Mouse (Mus musculus): ENCODE results near the gene Tk2. TPM values are rescaled to one million over a fixed set of nuclear protein-coding genes. Genes with fewer than 3 reads are reported as not detected.
A peak's percentile ranks its signal among the peaks of the same experiment; 100 is the strongest.

Tk2 gene
- polyA plus RNA-seq, 1 experiment from 2014 or later = 5.5 TPM

DNA sequence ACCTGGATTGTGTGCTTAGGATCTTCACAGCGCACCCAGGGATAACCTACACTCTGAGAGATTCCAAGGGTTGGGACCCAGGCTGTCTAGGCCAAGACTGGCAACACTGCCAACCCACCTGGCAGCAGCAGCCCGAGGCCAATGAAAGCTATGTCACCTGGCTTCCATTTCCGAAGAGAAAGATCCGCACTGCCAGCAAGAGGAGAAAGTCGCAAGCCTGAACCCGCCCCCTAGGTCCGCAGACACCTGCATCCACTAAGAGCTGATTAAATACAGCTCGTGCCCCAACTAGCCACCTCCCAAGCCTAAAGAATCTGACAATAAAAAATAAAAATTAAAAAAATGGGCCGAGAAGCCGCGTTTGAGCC is 466 bp downstream of the Tk2 start:
- Histone ChIP-seq H3K4me3 (replicated peaks) (peak overlapping the region; percentile 89), H3K27ac (peak overlapping the region; percentile 63), H3K9me3 (replicated peaks) (no peaks in the 10 kb centered on the region), H3K4me2 (peak overlapping the region; percentile 90), H3K4me1 (replicated peaks) (peaks cover 46% of the 10 kb centered on the region), H3K9ac (peak overlapping the region; percentile 88), H3K27me3 (no peaks in the 10 kb centered on the region), H3K36me3 (no peaks in the 10 kb centered on the region)
- DNase-seq (no peak), ATAC-seq (ENCODE audit: low read depth) (peak; percentile 29; the same call in 1 of the 2 replicates)
- 2% methylated on average over 11 of the region's 11 CpGs for WGBS (ENCODE audit: insufficient replicate concordance)

DNA sequence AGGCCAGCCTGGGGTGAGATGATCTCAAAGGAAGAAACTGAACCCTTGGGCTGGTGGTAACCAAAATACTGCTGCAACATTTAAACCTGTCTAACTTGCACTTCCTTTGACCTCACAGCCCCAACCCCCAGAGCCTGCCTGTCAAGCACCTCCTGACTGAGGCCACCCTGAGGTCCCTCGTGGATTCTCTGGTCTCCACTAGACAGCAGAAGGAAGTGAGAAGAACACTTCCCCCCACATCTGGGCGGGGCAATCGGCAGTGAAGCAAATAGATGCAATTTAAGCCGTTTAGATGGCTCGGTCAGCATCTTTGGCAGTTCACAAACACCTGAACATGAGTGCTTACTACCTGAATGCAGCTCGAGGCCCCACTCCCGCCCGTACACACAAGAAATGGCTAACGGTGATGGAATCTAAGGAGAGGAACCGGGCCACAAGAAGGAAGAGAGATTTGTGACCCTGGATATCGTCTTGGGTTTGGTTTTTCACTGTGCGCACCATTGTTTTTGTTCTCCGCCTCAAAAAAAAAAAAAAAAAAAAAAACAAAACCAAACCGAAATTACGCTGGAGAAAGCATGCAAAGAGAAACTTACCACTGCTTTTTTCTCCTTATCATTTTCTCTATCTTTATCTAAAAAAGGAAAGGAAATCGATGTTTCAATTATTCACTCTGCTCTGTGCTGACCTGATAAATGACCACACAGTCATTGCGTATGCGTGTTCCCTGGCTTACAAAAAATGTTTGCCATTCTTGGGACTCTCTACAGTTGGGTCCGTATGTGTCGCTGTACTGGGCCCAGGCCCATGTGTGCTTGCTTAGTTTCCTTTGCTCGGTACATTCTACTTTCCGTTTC is 1.1 kb downstream of the Tk2 start:
- WGBS (ENCODE audit: insufficient replicate concordance) = 33% methylated on average over 22 of the region's 22 CpGs
- Histone ChIP-seq H3K27ac (peak overlapping the region; percentile 63), H3K4me3 (replicated peaks) (peak overlapping the region; percentile 89), H3K36me3 (no peaks in the 10 kb centered on the region), H3K9ac (peak overlapping the region; percentile 88), H3K9me3 (replicated peaks) (no peaks in the 10 kb centered on the region), H3K27me3 (no peaks in the 10 kb centered on the region), H3K4me1 (replicated peaks) (peaks cover 47% of the 10 kb centered on the region), H3K4me2 (peak overlapping the region; percentile 90)
- ATAC-seq (ENCODE audit: low read depth) = no peak
- DNase-seq = no peak

DNA sequence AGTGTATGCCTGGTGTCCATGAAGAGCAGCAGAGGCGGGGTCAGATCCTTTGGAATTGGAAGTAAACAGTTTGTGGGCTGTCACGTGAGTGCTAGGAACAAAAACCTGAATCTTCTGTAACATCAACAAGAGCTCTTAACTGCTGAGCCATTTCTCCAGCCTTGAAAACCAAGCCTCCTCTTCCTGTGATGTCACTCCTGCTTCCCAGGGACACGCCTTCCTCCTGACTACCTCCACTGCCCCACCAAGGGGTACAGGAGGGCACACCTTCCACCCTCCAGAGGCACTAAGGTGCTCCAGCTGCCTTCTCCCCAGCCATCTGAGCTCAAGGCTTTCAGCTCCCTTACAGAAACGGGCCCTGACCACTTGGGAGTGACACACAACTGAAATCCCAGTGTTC is 1.7 kb downstream of the Tk2 start:
- H3K4me3 ChIP-seq (replicated peaks) = no peak overlapping the region
- H3K9me3 ChIP-seq (replicated peaks) = no peaks in the 10 kb centered on the region
- H3K4me1 ChIP-seq (replicated peaks) = peaks cover 48% of the 10 kb centered on the region
- H3K4me2 ChIP-seq = 0 out of 2 replicates have a peak overlapping the region, but pooled peaks have one; percentile 90
- WGBS (ENCODE audit: insufficient replicate concordance) = 73% methylated on average over 4 of the region's 4 CpGs
- no peak for DNase-seq
- H3K36me3 ChIP-seq = no peaks in the 10 kb centered on the region
- H3K27ac ChIP-seq = peak overlapping the region; percentile 53; the same call in 1 of the 2 replicates
- no peak overlapping the region; the same call in 1 of the 2 replicates for H3K9ac ChIP-seq
- no peaks in the 10 kb centered on the region for H3K27me3 ChIP-seq
- ATAC-seq (ENCODE audit: low read depth) = no peak

DNA sequence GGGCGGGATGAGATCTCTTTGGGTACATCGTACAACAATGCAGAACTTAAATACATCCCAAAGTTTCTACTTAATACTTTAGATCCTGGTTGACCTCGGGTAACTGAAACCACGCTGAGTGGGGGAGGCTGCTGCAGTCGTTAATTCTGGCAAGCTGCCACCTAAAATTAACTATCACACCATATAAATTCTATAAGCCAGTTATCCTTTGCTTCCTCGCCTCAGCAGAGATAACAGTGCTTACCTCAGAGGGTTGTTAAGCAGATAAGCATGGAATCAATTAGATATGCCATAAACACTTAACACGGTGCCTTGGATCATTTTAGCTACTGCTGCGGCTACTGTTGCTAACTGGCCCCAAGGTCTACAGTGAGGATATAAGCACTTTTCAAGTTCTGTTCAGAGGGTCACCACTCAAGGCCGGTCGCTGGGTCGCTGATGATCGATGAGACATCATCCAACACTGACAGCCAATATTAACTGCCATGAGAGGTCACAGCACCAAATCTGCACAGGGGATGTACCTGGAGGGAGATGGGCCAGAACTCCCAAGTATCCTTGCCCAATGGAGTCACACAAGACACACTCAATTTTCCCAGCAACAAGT is 6.2 kb downstream of the Tk2 start:
- Histone ChIP-seq H3K9ac (no peak overlapping the region), H3K9me3 (replicated peaks) (no peaks in the 10 kb centered on the region), H3K4me2 (no peak overlapping the region), H3K4me1 (replicated peaks) (peaks cover 31% of the 10 kb centered on the region), H3K4me3 (replicated peaks) (no peak overlapping the region), H3K36me3 (peaks cover 23% of the 10 kb centered on the region; the same call in 1 of the 2 replicates), H3K27me3 (no peaks in the 10 kb centered on the region), H3K27ac (no peak overlapping the region)
- ATAC-seq (ENCODE audit: low read depth) (no peak), DNase-seq (no peak)
- WGBS (ENCODE audit: insufficient replicate concordance) = 70% methylated on average over 12 of the region's 12 CpGs

DNA sequence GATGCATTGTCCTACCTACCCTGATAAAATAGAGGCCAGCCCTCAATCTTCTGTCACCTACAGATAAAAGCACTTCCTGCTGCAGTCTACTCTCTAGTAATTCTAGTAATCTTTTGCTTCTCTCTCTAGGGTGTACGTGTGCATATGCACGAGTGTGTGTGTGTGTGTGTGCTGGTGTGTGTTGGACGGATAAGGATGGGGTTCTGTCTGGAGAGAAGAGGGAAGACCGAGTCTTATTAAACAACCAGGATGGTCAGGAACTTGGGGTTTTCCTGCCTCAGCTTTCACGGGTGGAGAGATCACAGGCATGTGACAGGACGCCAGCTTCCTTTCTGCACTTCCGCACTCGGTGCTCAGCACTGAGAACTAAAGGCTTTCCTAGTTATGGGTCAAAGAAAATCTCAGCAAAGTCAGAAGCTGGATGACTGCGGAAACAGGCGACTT is 8.9 kb downstream of the Tk2 start:
- H3K4me1 ChIP-seq (replicated peaks) = peaks cover 24% of the 10 kb centered on the region
- no peak overlapping the region for H3K9ac ChIP-seq
- peak; percentile 78 for ATAC-seq (ENCODE audit: low read depth)
- no peaks in the 10 kb centered on the region for H3K9me3 ChIP-seq (replicated peaks)
- peak; percentile 29 for DNase-seq
- no peaks in the 10 kb centered on the region for H3K27me3 ChIP-seq
- H3K27ac ChIP-seq = peak overlapping the region; percentile 10; the same call in 1 of the 2 replicates
- H3K4me2 ChIP-seq = peak overlapping the region; percentile 13; the same call in 1 of the 2 replicates
- peaks cover 36% of the 10 kb centered on the region for H3K36me3 ChIP-seq
- H3K4me3 ChIP-seq (replicated peaks) = no peak overlapping the region
- 24% methylated on average over 10 of the region's 10 CpGs for WGBS (ENCODE audit: insufficient replicate concordance)

DNA sequence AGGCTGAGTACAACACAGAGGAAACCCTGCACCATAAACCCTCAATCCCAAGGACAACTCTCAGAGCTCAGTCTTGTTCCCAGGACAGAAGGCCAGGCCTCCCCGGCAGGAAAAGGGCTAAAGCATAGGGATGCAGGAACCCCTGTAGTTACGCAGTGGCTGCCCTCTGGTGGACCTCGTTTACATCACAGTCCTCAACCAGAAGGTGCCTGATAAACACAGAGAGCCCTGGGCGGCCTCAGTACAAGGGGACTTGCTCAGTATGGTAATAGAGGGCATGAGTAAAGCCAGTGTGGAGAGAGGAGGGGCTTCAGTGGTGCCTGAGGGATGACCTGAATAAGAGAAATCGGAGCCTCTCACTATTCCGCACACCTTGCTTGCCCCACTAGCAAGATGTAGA is 13.8 kb downstream of the Tk2 start:
- H3K4me3 ChIP-seq (replicated peaks) = no peak overlapping the region
- no peak for DNase-seq
- 53% methylated on average over 6 of the region's 6 CpGs for WGBS (ENCODE audit: insufficient replicate concordance)
- no peak overlapping the region for H3K27ac ChIP-seq
- no peaks in the 10 kb centered on the region for H3K27me3 ChIP-seq
- no peak for ATAC-seq (ENCODE audit: low read depth)
- H3K9ac ChIP-seq = no peak overlapping the region
- peaks cover 64% of the 10 kb centered on the region for H3K36me3 ChIP-seq
- H3K4me2 ChIP-seq = no peak overlapping the region
- H3K4me1 ChIP-seq (replicated peaks) = peaks cover 20% of the 10 kb centered on the region
- 0 out of 2 replicates have a peak, but pooled peaks cover 3% of the 10 kb centered on the region for H3K9me3 ChIP-seq (replicated peaks)

DNA sequence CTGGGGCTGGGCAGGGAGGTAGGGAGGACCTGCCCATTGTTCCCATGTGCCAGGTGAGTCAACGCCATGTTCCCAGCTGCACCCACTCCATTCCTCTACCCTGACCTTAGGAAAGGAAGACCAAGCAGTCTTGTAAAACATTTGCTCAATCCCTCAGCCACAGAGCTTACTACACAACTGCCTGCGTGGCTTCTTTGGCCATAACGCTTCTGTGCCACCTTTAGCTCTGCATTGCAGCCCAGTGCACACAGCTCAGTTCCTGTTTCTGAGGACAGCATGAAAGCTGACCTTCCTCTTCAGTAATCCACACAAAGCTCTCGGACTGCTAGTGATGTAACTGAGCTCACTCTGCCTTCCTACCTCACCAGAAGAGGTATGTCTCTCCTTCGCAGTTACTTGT is 15.4 kb downstream of the Tk2 start:
- H3K27ac ChIP-seq = no peak overlapping the region
- H3K9me3 ChIP-seq (replicated peaks) = 0 out of 2 replicates have a peak, but pooled peaks cover 3% of the 10 kb centered on the region
- peaks cover 11% of the 10 kb centered on the region for H3K4me1 ChIP-seq (replicated peaks)
- DNase-seq (no peak), ATAC-seq (ENCODE audit: low read depth) (no peak)
- no peak overlapping the region for H3K4me2 ChIP-seq
- H3K27me3 ChIP-seq = no peaks in the 10 kb centered on the region
- peaks cover 67% of the 10 kb centered on the region for H3K36me3 ChIP-seq
- 69% methylated on average over 5 of the region's 5 CpGs for WGBS (ENCODE audit: insufficient replicate concordance)
- H3K4me3 ChIP-seq (replicated peaks) = no peak overlapping the region
- no peak overlapping the region for H3K9ac ChIP-seq

DNA sequence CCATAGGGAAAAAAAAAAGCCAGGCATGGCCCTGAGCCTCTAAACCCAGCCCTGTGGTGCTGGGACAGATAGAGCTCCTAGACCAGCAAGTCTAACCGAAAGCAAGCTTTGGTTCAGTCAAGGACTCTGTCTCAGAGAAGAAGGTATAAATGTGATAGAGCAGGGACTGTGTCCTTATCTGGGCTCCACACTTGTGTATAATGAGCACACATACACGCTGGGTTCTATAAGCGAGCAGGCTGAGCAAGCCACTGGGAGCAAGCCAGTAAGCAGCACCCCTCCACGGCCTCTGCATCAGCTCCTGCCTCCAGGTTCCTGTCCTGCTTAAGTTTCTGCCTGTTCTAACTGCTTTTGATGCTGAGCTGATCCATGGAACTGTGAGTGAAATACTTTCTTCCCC is 16.3 kb downstream of the Tk2 start:
- Histone ChIP-seq H3K9me3 (replicated peaks) (0 out of 2 replicates have a peak, but pooled peaks cover 3% of the 10 kb centered on the region), H3K4me3 (replicated peaks) (no peak overlapping the region), H3K27me3 (no peaks in the 10 kb centered on the region), H3K36me3 (peaks cover 68% of the 10 kb centered on the region), H3K4me1 (replicated peaks) (peaks cover 11% of the 10 kb centered on the region), H3K9ac (no peak overlapping the region), H3K4me2 (no peak overlapping the region), H3K27ac (no peak overlapping the region)
- no peak for DNase-seq
- peak; percentile 35; the same call in 1 of the 2 replicates for ATAC-seq (ENCODE audit: low read depth)
- WGBS (ENCODE audit: insufficient replicate concordance) = 43% methylated on average over 4 of the region's 4 CpGs

DNA sequence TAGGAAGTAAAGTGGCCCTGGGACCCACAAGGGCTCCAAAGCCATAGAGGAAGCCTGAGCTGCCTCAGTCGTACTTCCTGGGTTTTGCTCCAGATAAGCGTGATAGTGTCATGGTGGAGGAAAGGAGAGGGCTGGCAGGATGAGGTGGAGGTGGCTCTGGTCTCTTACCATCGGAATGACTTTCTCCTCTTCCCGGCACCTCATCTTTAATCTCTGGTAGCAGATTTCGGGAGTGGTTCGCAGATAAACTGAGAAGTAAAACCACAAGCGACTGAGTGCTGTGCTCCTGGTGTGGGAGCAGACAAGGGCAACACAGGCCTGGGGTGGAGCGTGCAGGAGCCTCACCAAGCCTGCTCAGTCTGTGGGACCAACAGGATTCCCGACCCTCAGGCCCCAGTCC is 18.0 kb downstream of the Tk2 start:
- Histone ChIP-seq H3K9me3 (replicated peaks) (0 out of 2 replicates have a peak, but pooled peaks cover 3% of the 10 kb centered on the region), H3K36me3 (peaks cover 61% of the 10 kb centered on the region), H3K27ac (no peak overlapping the region), H3K9ac (no peak overlapping the region), H3K27me3 (no peaks in the 10 kb centered on the region), H3K4me2 (no peak overlapping the region), H3K4me3 (replicated peaks) (no peak overlapping the region), H3K4me1 (replicated peaks) (peaks cover 11% of the 10 kb centered on the region)
- WGBS (ENCODE audit: insufficient replicate concordance) = 11% methylated on average over 9 of the region's 9 CpGs
- ATAC-seq (ENCODE audit: low read depth) = peak; percentile 82
- peak; percentile 14 for DNase-seq

DNA sequence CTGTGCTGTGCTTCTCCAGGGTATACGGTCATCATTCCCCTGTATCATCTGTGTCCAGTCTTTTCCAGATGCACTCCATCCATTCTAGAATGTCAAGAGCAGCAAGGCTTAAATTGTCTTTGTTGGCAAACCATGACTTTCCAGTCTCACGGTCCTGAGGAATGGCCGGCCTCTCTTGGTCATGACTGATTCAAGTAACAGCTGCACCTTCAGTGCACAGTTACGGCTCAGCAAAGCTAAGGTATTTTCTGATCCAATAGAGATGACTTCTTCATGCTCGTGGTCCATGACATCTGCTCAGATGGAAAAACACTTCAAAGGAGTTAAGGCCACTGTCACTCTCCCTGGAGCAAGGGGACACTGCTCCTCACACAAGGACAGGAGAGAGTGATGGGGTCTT is 21.3 kb downstream of the Tk2 start:
- H3K36me3 ChIP-seq = peaks cover 51% of the 10 kb centered on the region
- no peaks in the 10 kb centered on the region for H3K27me3 ChIP-seq
- WGBS (ENCODE audit: insufficient replicate concordance) = 78% methylated on average over 5 of the region's 5 CpGs
- no peak overlapping the region for H3K9ac ChIP-seq
- H3K4me2 ChIP-seq = no peak overlapping the region
- no peak overlapping the region for H3K4me3 ChIP-seq (replicated peaks)
- no peak overlapping the region for H3K27ac ChIP-seq
- peaks cover 11% of the 10 kb centered on the region for H3K4me1 ChIP-seq (replicated peaks)
- H3K9me3 ChIP-seq (replicated peaks) = no peaks in the 10 kb centered on the region
- ATAC-seq (ENCODE audit: low read depth) (no peak), DNase-seq (no peak)

DNA sequence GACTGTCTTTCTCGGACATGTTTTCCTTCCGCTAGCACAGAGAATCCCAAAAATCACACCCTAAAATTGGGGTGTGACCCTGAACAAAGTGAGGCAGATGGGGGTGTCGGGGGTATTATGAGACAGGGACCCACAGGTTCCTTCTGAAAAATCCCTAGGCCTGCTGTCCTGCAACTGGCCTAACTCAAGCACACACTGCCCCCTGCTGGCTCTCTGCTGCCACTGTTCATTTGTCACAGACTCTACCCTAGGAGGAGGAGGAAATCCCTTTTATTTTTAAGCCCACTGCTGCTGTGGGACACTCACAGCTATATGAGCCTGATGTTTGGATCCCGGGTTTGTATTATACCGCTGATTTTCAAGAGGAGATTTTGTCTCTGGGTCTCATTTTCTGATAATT is 28.6 kb downstream of the Tk2 start:
- H3K36me3 ChIP-seq = no peaks in the 10 kb centered on the region
- no peak overlapping the region for H3K4me3 ChIP-seq (replicated peaks)
- ATAC-seq (ENCODE audit: low read depth) (no peak), DNase-seq (peak; percentile 47)
- no peaks in the 10 kb centered on the region for H3K9me3 ChIP-seq (replicated peaks)
- H3K9ac ChIP-seq = no peak overlapping the region
- no peak overlapping the region for H3K27ac ChIP-seq
- H3K4me2 ChIP-seq = no peak overlapping the region
- H3K4me1 ChIP-seq (replicated peaks) = no peaks in the 10 kb centered on the region
- WGBS (ENCODE audit: insufficient replicate concordance) = 41% methylated on average over 5 of the region's 5 CpGs
- H3K27me3 ChIP-seq = no peaks in the 10 kb centered on the region
